Mouse (Mus musculus) CD4-positive, CD25-positive, alpha-beta regulatory T cell, adult 2 months (primary cell): ENCODE measurements around the gene Prrc2a.
A peak's percentile ranks its signal among the peaks of the same experiment; 100 is the strongest.

Experiments used
- DNase-seq: peaks from one replicate; pipeline ENCODE4 v3.0.0-alpha.2; 2012; ENCODE audit warnings: low read depth, low spot score

Prrc2a gene

GRCm38 (mm10) chr17:35164568-35165450, at the start of gene Prrc2a:
TSS of gene Prrc2a (minus strand) at chr17:35164897.
- peak; percentile 99 for DNase-seq

- no peak for DNase-seq
These were observed 48.4 kb upstream of the Prrc2a start for GRCm38 (mm10) chr17:35213071-35213470.

- DNase-seq, result no peak
These were observed 45.9 kb upstream of the Prrc2a start for GRCm38 (mm10) chr17:35210593-35210992.

GRCm38 (mm10) chr17:35209785-35210535, 45.3 kb upstream of the Prrc2a start:
- DNase-seq, result peak; percentile 89

- no peak for DNase-seq
These were observed 40.7 kb upstream of the Prrc2a start for GRCm38 (mm10) chr17:35205380-35205769.

- DNase-seq, result peak; percentile 88
These were observed 40.0 kb upstream of the Prrc2a start, which contains the start of gene Lta for GRCm38 (mm10) chr17:35204494-35205379. TSS of gene Lta (minus strand) at chr17:35205351.

- no peak for DNase-seq
These were observed 37.7 kb upstream of the Prrc2a start for GRCm38 (mm10) chr17:35202442-35202841.

GRCm38 (mm10) chr17:35201787-35202186, 37.1 kb upstream of the Prrc2a start, which contains the start of gene Tnf:
TSS of gene Tnf (minus strand) at chr17:35202007.
- DNase-seq, result peak; percentile 88

GRCm38 (mm10) chr17:35201128-35201527, 36.4 kb upstream of the Prrc2a start:
- DNase-seq, result peak; percentile 56

GRCm38 (mm10) chr17:35200398-35200797, 35.7 kb upstream of the Prrc2a start:
- peak; percentile 92 for DNase-seq

GRCm38 (mm10) chr17:35198946-35199345, 34.2 kb upstream of the Prrc2a start:
- no peak for DNase-seq

GRCm38 (mm10) chr17:35198029-35198428, 33.3 kb upstream of the Prrc2a start:
- peak; percentile 13 for DNase-seq

GRCm38 (mm10) chr17:35197126-35197525, 32.4 kb upstream of the Prrc2a start:
- DNase-seq, result peak; percentile 74

GRCm38 (mm10) chr17:35196321-35196641, 31.6 kb upstream of the Prrc2a start:
- peak; percentile 44 for DNase-seq

GRCm38 (mm10) chr17:35195631-35196320, 31.1 kb upstream of the Prrc2a start:
- peak; percentile 96 for DNase-seq

- DNase-seq, result no peak
These were observed 30.3 kb upstream of the Prrc2a start for GRCm38 (mm10) chr17:35194844-35195630.

GRCm38 (mm10) chr17:35193881-35194843, 29.5 kb upstream of the Prrc2a start, which contains the start of gene Ltb:
TSS of gene Ltb (plus strand) at chr17:35194439.
- DNase-seq, result peak; percentile 82

- DNase-seq, result no peak
These were observed 28.2 kb upstream of the Prrc2a start for GRCm38 (mm10) chr17:35192924-35193323.

- DNase-seq, result peak; percentile 50
These were observed 27.0 kb upstream of the Prrc2a start for GRCm38 (mm10) chr17:35191723-35192122.
